Mouse (Mus musculus) left cerebral cortex, adult 8-10 months (tissue): ENCODE measurements at regions not wholly inside any gene's neighbourhood (a gene's known extent, or its start where the extent isn't known, plus 50 kb on each side); places are given as distances from the start of the nearest gene placed in this dataset.
"Not testable (repeated sequence)": the region's sequence is repeated elsewhere in the genome, so short reads cannot be mapped to it uniquely, and the experiment has no call there.

Source experiments
- DNase-seq, 2 experiments: peaks; one replicate each; pipeline ENCODE4 v3.0.0; 2022; ENCODE audit warnings: low spot score in 2 of 2

DNA sequence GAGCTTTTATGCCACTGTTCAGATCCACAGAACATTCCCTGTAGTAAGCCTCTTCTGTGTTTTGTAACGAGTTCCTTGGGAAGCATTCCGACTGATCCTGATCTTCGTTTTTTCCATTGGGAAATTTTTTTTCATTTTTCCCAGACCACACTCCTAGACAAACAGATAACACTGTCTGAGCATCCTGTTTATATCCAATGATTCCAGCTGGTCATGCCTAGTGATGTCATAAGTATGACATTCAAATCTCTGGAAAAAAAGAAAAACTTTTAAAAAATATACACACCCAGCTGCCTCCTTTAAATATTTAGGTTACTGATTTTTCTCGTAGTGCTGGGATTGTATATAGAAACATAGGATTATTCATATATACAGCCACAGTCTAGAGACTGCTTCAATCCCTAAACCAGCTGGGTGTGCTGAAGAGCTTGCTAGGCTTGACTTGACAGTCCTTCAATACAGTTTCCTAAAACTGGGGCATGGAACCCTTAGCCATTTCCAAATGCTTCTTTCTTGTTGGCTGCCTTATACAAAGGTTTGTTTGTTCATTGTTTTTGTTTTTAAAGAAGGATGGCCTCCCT is 116.0 kb upstream of the Ghr start:
- DNase-seq: no peak

DNA sequence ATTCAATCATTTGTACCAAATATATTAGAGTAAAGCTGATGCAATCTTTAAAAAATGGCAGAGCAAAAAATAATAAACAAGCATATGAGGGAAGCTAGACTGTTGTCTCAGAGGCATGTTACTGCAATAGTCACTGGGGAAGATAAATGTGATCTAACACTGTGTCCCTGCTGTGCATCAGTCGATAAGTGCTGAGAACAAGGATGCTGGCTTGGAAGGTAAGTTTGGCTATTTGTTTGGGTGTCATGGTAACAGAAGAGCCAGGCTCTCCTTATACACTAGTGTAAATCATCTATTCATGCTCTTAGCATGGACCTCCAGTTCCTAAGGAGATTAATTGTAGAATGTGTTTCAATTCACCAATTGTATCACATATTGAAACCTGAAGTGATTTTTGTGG is 102.0 kb upstream of the Ghr start:
- no peak for DNase-seq

DNA sequence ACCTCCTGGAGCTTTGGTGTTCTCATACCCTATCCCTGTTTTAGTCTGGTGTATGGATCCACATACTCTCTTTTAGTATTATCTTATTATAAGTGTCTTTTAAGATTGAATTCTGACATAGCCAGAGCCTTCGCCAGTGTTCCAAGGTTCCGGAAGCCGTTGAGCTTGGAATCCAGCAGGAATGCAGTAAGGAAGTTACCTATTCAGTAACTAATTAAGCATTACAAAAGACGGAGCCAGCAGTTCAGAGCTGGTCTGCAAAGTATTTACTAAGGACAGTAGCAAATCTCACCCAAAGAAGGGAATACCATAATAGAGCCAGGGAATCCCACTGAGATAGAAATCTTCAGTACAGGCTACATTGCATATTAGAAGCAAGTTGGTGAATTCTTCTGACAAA is 93.7 kb upstream of the Ghr start:
- not testable (repeated sequence) for DNase-seq

DNA sequence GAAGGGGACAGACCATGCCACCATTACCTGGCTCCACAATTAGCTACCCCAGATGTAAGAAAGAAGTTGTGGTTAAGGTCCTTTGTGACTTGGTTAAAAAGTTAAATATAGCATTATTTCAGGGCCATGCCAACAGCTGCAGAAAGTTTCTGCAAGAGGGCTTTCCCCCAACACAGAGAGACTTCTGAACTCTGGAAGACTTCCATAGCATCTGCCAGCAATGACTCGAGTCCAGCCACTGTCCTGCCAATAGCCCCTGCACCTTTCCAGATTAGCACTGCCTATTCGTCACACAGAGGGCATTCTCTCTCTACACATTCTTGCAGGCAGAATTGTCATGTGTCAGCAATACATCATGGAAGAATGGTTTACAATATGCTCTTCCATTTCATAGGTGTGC is 89.3 kb upstream of the Ghr start:
- DNase-seq: no peak

DNA sequence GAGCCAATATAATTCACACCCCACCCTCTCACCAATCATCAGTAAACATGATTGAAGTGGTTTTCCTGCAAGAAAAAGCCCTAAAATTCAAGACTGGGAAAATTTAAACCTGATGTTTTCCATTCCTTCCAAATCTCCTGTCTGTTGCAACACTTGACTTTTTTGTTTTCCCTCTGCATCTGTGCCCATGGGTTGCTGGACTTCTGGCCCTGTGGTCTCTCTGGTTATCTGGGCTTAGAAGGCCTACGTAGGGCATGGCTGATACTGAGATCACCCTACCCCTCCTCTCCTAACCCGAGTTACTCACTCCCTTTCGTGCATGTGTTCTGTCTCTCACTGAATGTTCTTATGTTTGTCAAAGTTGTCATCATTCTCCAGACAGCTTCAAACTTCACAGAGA is 87.9 kb upstream of the Ghr start:
- no peak for DNase-seq

DNA sequence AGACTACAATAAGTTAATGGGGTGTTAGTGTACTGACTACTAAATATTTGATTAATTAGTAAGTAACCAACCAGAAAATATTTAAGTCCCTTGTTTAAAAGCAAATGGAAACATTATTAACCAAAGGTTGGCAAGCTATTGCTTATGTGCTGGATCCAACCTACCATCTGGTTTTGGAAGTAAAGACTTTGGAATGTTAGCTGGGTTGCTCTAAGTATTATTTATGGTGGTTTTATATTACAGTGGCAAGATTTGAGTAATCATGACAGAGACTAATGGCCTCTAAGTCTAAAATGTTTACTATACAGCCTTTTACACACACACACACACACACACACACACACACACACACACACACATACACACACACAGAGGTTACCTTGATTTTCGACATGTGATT is 86.1 kb upstream of the Ghr start:
- no peak for DNase-seq

DNA sequence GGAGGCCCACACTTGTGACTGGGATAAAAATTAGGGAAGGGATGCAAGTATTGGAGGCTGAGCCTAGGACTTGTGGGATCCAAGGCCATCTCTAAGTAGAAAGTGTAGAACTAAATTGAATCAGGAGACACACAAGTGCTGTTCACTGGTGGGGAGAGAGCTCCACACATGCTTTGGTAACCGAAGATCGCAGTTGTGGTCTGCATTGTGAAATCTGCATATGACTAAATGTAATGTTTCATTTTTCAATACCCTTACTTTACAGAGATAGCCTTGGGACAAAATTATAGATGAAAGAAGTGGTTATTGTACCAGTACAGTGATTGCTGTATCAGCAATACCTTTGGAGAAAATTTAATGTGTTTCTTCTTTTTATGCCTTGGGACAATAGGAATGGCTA is 85.6 kb upstream of the Ghr start:
- no peak for DNase-seq

DNA sequence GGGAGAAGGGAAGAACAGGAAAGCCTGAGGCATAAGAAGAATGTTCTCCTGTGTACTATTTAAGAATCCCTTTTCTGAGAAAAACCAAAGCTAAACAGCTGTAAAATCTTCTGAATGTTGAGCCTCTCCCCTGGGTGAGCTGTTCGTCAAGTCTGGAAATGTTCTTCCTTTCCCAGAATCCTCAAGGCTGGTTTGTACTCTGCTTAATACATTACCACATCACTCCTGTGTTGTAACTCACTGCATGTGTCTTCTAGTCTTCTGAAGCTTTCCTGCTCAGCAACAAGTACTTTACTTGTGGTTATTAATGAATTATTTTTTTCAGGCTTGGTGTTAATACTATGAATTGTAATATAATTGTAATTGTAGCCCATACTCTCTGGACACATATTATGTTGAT is 65.4 kb upstream of the Ghr start:
- DNase-seq: no peak

DNA sequence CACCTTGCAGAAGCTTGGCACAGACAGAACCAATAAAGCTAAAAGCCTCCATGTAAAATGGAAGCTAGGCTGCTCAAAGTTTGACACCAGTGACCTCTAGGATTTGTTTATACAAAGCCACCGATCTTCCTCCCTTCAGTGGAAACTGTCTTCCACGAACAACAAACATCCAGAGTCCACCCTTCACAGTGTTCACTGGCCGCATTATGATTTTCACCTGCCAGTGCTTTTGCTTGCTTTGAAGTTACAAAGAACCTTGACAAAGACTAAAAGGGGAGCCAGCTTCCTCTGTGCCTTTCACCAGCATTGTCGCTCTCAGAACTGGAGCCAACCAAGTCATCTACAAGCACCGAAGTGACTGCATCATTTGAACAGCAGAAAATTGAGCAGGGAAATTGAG is 56.8 kb upstream of the Ghr start:
- DNase-seq: no peak
